Mouse (Mus musculus) liver, embryonic 12.5 days (tissue): ENCODE measurements around the gene Hnf1b. TPM values are rescaled to one million over a fixed set of nuclear protein-coding genes. Genes with fewer than 3 reads are reported as not detected.

Source experiments
- ATAC-seq: fragments of 200-750 bp; cut with Nextera tagmentation; 2 replicates; pipeline ENCODE4 v1.8.0; 2017; ENCODE audit warnings: moderate number of reproducible peaks, mild to moderate bottlenecking, moderate library complexity
- H3K27ac ChIP-seq: fragments of 300-500 bp; sonication (generic); 2 replicates; pipeline ENCODE4 v1.5.1; 2016; ENCODE audit warnings: mild to moderate bottlenecking
- H3K27me3 ChIP-seq: fragments of 300-500 bp; sonication (generic); replicated peaks from 2 replicates; pipeline ENCODE4 v1.6.1; 2016; ENCODE audit warnings: mild to moderate bottlenecking, moderate library complexity
- H3K36me3 ChIP-seq: fragments of 300-500 bp; sonication (generic); 2 replicates; pipeline ENCODE4 v1.6.1; 2016; ENCODE audit warnings: mild to moderate bottlenecking, moderate library complexity
- H3K4me1 ChIP-seq: fragments of 300-500 bp; sonication (generic); 2 replicates; pipeline ENCODE4 v1.6.1; 2016
- H3K4me2 ChIP-seq: fragments of 300-500 bp; sonication (generic); 2 replicates; pipeline ENCODE4 v1.6.1; 2016; ENCODE audit warnings: mild to moderate bottlenecking, moderate library complexity
- H3K4me3 ChIP-seq: fragments of 300-500 bp; sonication (generic); 2 replicates; pipeline ENCODE4 v1.5.1; 2016; ENCODE audit warnings: mild to moderate bottlenecking, moderate library complexity
- H3K9ac ChIP-seq: fragments of 300-500 bp; sonication (generic); 2 replicates; pipeline ENCODE4 v1.6.1; 2016; ENCODE audit warnings: mild to moderate bottlenecking, moderate library complexity
- H3K9me3 ChIP-seq: fragments of 300-500 bp; sonication (generic); replicated peaks from 2 replicates; pipeline ENCODE4 v1.6.1; 2016; ENCODE audit warnings: mild to moderate bottlenecking, moderate library complexity
- WGBS: fragments of 180-500 bp; shearing (Covaris S2); methylation state at CpG from one replicate; pipeline ENCODE4 v1.1.7; 2016; ENCODE audit not compliant: insufficient replicate concordance; 5-methylcytosine and 5-hydroxymethylcytosine counted together
- polyA plus RNA-seq: library from polyadenylated mRNA; unstranded; fragments of >200 nt; fragmentation: Nextera tagmentation; extraction: Ambion mirVana; gene quantifications from 2 replicates; pipeline ENCODE4 v1.2.1, GENCODE M21; 2016

Hnf1b gene
- polyA plus RNA-seq, result 2.2 and 2.5 TPM in 2 replicates

DNA sequence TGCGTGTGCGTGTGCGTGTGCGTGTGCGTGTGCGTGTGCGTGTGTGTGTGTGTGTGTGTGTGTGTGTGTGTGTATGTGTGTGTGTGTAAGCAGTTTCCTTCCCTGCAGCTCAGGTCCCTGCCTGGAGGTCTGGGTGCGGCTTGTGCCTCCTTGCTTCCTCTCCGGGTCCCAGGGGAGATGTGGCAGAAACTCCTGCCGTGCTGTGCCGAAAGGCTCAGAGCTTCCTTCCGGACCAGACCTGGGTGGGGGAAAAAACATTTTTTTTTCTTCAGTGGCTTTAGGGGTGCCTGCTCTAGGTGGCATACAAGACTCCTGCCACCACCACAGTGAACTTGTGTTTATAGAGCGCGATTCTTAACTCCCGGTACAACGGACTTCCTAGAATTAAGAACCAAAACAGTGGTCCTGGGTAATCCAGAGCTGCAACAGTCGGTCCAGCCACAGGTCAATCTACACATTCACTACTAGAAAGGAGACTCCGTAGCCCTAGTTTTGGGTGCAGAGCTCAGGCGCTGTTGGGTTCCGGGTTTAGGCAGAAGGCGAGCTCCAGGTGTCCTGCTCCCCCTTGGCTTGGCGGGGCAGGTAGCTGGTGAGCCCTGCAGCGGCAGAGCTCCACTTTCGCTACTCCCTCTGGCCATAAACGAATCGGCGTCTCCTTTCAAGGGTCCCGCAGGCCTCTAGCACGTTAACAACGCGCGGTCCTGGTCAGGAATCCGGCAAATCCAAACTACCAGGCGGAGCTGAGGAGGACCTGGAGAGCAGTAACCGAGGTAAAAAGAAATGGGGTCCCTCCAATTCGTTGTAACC lies at the start of gene Hnf1b:
Gene Hnf1b (plus strand): TSS at position 535 of the 807 bp plus-strand sequence.
- no peaks in the 10 kb centered on the region for H3K4me1 ChIP-seq
- H3K4me2 ChIP-seq, result peak within 1 kb of the TSS; percentile 54
- 0 out of 2 replicates have a peak within 1 kb of the TSS, but pooled peaks have one; percentile 17 for H3K9ac ChIP-seq
- ATAC-seq, result no peak
- H3K27ac ChIP-seq, result peak within 1 kb of the TSS; percentile 48; the same call in 1 of the 2 replicates
- H3K36me3 ChIP-seq, result 0 out of 2 replicates have a peak, but pooled peaks cover 3% of the 10 kb centered on the region
- peak within 1 kb of the TSS; percentile 46 for H3K4me3 ChIP-seq
- H3K27me3 ChIP-seq, result peaks cover 76% of the 10 kb centered on the region
- no peaks in the 10 kb centered on the region for H3K9me3 ChIP-seq
- WGBS, result 4% methylated on average over 33 of the region's 36 CpGs

- no peak overlapping the region for H3K4me3 ChIP-seq
- H3K4me2 ChIP-seq, result no peak overlapping the region
- H3K9ac ChIP-seq, result no peak overlapping the region
- ATAC-seq, result no peak
- no peaks in the 10 kb centered on the region for H3K4me1 ChIP-seq
- no peaks in the 10 kb centered on the region for H3K9me3 ChIP-seq
- WGBS, result 59% methylated on average over 8 of the region's 8 CpGs
- no peak overlapping the region for H3K27ac ChIP-seq
- H3K27me3 ChIP-seq, result peaks cover 9% of the 10 kb centered on the region; the same call in 1 of the 2 replicates
- H3K36me3 ChIP-seq, result no peaks in the 10 kb centered on the region
Observed at GRCm38 (mm10) chr11:83802166-83802565, 47.7 kb upstream of the Hnf1b start.

DNA sequence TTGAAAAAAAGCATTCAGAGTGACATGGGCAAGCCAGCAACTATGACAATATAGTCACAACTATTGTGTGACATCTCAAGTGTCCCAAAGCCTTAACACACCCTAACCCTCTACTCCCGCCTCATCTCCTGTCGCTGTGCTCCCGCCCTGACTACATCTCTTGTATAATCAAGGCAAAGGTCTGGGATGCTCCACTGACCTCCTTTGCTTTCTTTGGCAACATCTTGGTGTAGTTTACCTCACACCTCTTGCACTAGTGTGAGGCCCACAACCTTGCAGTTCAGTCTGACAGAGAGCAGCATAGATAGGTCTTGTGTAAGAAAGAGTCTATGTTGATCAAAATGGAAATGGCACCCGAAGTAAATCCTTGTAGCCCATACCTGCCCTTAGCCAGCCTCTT lies 47.3 kb upstream of the Hnf1b start:
- Histone ChIP-seq H3K4me3 (no peak overlapping the region), H3K36me3 (no peaks in the 10 kb centered on the region), H3K9ac (no peak overlapping the region), H3K27me3 (peaks cover 9% of the 10 kb centered on the region; the same call in 1 of the 2 replicates), H3K27ac (no peak overlapping the region), H3K9me3 (no peaks in the 10 kb centered on the region), H3K4me1 (no peaks in the 10 kb centered on the region), H3K4me2 (no peak overlapping the region)
- WGBS, result 77% methylated on average over 4 of the region's 4 CpGs
- no peak for ATAC-seq

DNA sequence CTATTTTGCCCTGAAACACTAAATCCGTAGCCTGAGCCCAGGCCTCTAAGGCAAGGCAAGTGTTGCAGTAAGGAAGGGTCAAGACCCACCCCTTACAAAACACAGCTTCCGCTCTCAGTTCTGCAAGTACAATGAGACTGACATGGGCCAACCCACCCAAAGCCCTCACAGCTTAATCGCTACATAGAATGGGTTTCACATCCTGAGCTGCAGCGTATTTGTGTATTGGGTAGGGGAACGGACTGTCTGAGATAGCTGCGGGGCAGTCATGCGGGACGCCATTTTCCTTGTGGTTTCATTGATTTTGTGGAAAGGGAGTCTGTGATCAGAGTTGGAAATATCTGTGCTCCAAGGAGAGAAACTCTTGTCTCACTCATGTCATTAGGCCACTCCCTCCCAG lies 39.4 kb upstream of the Hnf1b start:
- H3K9me3 ChIP-seq, result no peaks in the 10 kb centered on the region
- WGBS, result 77% methylated on average over 8 of the region's 8 CpGs
- no peak overlapping the region for H3K9ac ChIP-seq

DNA sequence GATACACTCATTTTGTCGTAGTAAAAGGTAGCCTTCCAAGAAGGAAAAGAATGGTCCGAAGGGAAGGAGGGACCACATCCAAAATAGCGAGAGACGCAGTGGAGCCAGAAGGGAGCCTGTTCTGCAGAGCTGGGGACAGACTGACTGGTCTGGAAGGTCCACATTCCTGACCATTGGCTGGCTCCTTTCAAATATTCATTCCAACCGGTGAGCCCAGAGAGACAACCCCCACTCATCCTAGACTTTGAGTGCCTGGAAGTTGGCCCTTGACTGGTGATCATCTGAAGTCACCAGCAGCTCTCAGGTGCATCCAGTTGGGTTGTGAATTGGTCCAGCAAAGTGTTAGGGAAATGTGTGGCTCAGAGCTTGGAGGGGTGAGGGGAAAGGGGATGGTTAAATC lies 34.7 kb upstream of the Hnf1b start:
- Histone ChIP-seq H3K4me3 (no peak overlapping the region), H3K4me1 (no peaks in the 10 kb centered on the region), H3K9ac (no peak overlapping the region), H3K4me2 (no peak overlapping the region), H3K9me3 (no peaks in the 10 kb centered on the region), H3K27ac (no peak overlapping the region), H3K27me3 (peaks cover 39% of the 10 kb centered on the region), H3K36me3 (no peaks in the 10 kb centered on the region)
- WGBS, result 72% methylated on average over 5 of the region's 5 CpGs
- ATAC-seq, result no peak

More for the DNA sequence above, 39.4 kb upstream of the Hnf1b start:
- Histone ChIP-seq H3K4me1 (no peaks in the 10 kb centered on the region), H3K4me2 (no peak overlapping the region), H3K4me3 (no peak overlapping the region), H3K27me3 (peaks cover 19% of the 10 kb centered on the region; the same call in 1 of the 2 replicates), H3K36me3 (no peaks in the 10 kb centered on the region), H3K27ac (no peak overlapping the region)
- ATAC-seq, result no peak

DNA sequence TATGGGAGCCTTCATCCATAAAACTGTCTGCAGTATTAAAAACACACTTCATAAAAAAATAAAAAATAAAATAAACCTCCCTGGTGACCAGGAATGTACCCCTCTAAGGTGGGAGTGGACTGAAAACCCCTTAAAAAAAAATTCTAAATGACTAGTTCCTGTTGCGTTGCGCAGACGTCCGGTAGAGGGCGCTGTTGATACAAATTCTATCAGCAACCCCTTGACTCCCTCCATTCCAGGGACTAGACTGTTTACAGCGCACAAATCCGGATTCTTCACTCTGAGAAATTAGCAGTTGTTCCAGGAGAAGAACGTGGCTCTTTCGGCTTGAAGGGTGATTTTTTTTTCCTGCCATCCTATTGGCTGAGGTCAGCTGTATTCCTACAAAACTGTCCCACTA lies 34.2 kb upstream of the Hnf1b start:
- Histone ChIP-seq H3K36me3 (no peaks in the 10 kb centered on the region), H3K4me1 (no peaks in the 10 kb centered on the region), H3K27me3 (peaks cover 39% of the 10 kb centered on the region), H3K4me2 (no peak overlapping the region), H3K4me3 (no peak overlapping the region), H3K9ac (no peak overlapping the region), H3K27ac (no peak overlapping the region), H3K9me3 (no peaks in the 10 kb centered on the region)
- ATAC-seq, result no peak
- WGBS, result 7% methylated on average over 9 of the region's 9 CpGs

- Histone ChIP-seq H3K4me1 (no peaks in the 10 kb centered on the region), H3K27me3 (peaks cover 39% of the 10 kb centered on the region), H3K4me2 (no peak overlapping the region), H3K4me3 (no peak overlapping the region), H3K9me3 (no peaks in the 10 kb centered on the region), H3K27ac (no peak overlapping the region), H3K9ac (no peak overlapping the region), H3K36me3 (no peaks in the 10 kb centered on the region)
- WGBS, result 64% methylated on average over 6 of the region's 6 CpGs
- ATAC-seq, result no peak
Observed at GRCm38 (mm10) chr11:83817048-83817447, 32.8 kb upstream of the Hnf1b start.

DNA sequence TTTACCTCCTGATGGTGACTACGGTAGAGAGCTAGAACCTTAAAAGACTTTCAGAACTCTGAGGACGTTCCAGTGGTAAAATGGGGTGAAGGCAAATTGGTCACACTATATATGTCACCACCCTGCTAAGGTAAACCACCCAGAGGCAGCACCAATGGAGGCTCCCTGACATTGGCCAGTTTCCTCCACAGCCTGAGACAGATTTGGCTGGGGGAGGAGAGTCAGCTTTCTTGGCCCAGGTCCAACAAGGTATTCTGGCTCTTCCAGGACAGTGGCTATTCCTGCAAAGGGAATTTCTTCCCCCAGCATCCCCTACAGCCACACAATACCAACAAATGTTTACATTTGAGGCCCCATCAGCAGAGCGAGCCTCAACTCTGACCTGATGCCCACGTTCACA lies 31.9 kb upstream of the Hnf1b start:
- Histone ChIP-seq H3K4me2 (no peak overlapping the region), H3K4me1 (no peaks in the 10 kb centered on the region), H3K9ac (no peak overlapping the region), H3K9me3 (no peaks in the 10 kb centered on the region), H3K27ac (no peak overlapping the region), H3K4me3 (no peak overlapping the region), H3K27me3 (peaks cover 32% of the 10 kb centered on the region), H3K36me3 (no peaks in the 10 kb centered on the region)
- ATAC-seq, result no peak
- 71% methylated on average over 4 of the region's 4 CpGs for WGBS

DNA sequence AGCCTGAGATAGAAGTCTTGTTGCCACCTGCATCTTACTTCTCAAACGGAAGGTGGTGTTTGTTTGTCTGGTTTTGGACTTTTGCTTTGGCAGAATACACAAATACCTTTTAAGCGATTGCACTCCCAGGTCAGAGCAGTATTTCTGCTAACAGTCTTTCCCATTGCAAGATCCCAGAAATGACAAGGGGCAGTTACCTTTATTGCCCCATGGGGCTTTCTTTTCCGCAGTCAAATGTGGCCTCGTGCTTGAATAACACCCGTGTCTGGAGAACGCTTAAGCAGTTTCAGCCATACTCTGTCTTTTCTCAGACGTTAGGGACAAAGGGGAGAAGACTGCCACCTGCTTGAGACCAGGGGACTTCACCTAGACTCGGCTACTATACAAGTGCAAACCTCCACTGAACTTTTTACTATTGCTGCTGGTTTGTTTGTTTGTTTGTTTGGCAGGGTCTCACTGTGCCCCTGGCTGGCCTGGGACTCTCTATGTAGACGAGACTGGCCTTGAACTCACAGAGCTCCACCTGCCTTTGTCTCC lies 31.2 kb upstream of the Hnf1b start:
- Histone ChIP-seq H3K9ac (no peak overlapping the region), H3K4me3 (no peak overlapping the region), H3K9me3 (no peaks in the 10 kb centered on the region), H3K27me3 (peaks cover 25% of the 10 kb centered on the region), H3K27ac (no peak overlapping the region), H3K4me2 (no peak overlapping the region), H3K36me3 (no peaks in the 10 kb centered on the region), H3K4me1 (no peaks in the 10 kb centered on the region)
- ATAC-seq, result no peak
- WGBS, result 47% methylated on average over 9 of the region's 9 CpGs

DNA sequence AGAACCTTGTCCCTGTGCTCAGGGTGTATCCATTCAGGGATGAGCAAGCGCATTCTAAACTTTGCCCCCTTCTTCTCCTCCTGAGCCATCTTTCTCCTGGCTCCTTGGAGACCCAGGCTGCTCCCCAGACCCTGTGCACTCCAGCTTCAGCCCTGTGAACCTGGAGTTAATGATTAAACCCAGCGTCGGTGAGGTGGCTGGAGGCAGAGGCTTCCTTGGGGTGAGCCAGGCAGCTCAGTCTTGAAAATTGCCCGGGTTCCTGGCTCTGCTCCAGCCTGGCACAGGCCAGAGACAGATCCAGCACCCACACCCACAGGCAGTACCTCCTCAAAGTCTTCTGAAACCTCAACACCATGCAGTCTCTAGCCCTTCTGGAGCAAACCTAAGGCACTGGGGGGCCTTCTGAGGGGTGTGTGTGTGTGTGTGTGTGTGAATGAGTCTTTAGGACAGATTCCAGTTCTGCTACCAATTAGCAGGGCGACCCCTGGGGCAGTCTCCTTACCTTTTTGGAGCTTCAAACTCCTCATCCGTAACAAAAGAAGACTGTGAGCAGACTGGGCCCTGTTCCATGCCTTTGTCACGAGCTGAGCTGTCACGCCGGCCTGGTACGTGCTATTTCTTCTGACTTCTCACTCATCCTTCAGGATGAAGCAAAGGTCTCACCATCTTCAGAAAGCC lies 29.9 kb upstream of the Hnf1b start:
- Histone ChIP-seq H3K4me3 (no peak overlapping the region), H3K36me3 (no peaks in the 10 kb centered on the region), H3K27me3 (peaks cover 20% of the 10 kb centered on the region), H3K4me2 (no peak overlapping the region), H3K9me3 (no peaks in the 10 kb centered on the region), H3K9ac (no peak overlapping the region), H3K27ac (no peak overlapping the region), H3K4me1 (no peaks in the 10 kb centered on the region)
- no peak for ATAC-seq
- 53% methylated on average over 10 of the region's 10 CpGs for WGBS

DNA sequence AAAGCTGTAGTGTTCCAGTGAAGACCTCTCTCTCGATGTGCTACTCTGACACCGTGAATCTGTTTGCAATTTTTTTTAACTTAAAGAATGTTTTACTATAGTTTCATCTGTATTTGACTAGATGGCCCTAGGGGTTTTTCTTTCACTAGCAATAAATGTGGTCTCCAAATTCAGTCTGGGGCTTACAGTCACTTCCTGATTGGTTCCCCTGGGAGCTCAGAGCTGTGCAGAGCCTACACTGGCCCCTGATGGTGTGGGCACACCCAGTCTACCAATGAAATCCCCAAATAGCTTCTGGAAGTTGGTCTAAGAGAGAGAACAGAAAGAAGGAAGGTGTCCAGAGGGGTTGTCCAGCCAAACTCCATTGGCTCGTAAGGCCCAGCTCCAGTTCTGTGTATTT lies 23.7 kb upstream of the Hnf1b start:
- Histone ChIP-seq H3K4me3 (no peak overlapping the region), H3K36me3 (no peaks in the 10 kb centered on the region), H3K27ac (no peak overlapping the region), H3K4me2 (no peak overlapping the region), H3K9ac (no peak overlapping the region), H3K27me3 (peaks cover 6% of the 10 kb centered on the region; the same call in 1 of the 2 replicates), H3K9me3 (no peaks in the 10 kb centered on the region), H3K4me1 (no peaks in the 10 kb centered on the region)
- no peak for ATAC-seq
- 76% methylated on average over 3 of the region's 3 CpGs for WGBS

DNA sequence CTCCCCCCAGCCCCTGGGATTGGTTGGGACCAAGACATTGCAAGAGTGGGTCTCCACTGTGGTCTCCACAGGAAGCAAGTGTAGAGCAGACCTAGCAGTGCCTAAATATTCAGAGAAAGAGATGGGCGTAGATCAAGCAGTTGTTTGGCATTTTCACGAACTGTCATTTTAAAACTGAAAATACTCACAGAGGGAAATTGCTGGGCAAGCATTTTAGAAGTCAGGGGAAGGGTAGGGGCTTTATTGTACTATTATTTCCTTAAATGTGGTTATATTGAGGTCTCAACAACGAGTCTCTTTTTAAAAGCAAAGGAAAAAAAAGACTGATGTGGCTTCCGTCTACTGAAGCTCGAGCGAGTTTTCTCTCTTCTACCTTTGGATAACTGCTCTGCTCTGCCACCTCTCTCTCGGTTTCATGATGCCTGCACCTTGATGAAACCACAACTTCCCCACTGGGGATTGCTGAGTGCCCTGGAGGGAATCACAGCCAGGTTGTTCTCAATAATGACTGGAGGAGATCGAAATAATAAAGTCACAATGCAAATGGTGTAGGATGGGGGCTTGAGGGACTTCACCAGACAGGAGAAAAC lies 21.2 kb upstream of the Hnf1b start:
- Histone ChIP-seq H3K27me3 (peaks cover 6% of the 10 kb centered on the region; the same call in 1 of the 2 replicates), H3K4me1 (no peaks in the 10 kb centered on the region), H3K9ac (no peak overlapping the region), H3K4me2 (no peak overlapping the region), H3K36me3 (no peaks in the 10 kb centered on the region), H3K9me3 (no peaks in the 10 kb centered on the region), H3K4me3 (no peak overlapping the region), H3K27ac (no peak overlapping the region)
- ATAC-seq, result no peak
- 52% methylated on average over 8 of the region's 8 CpGs for WGBS
